Mouse (Mus musculus): ENCODE results near the gene Rab20. TPM values are rescaled to one million over a fixed set of nuclear protein-coding genes. Genes with fewer than 3 reads are reported as not detected.

The Rab20 gene
- total RNA-seq, 1 experiment: 2.2 TPM

GRCm38 (mm10) chr8:11430688-11431087 is 47.8 kb downstream of the Rab20 start:
- TF ChIP-seq CHD2 (IDR thresholded peaks at IDR 0.05; ENCODE audit: low read depth, low read length): no peak
- no peak for TF ChIP-seq MAFK (IDR thresholded peaks at IDR 0.05; ENCODE audit: insufficient read depth, low read depth, low read length)
- no peak for TF ChIP-seq ZNF384 (IDR thresholded peaks at IDR 0.05; ENCODE audit: low read depth, low read length)
- TF ChIP-seq ZC3H11A (IDR thresholded peaks at IDR 0.05; ENCODE audit: borderline replicate concordance, low read depth, low read length): peak; percentile 79
- TF ChIP-seq HCFC1 (IDR thresholded peaks at IDR 0.05; ENCODE audit: borderline replicate concordance, insufficient read depth, low read length): no peak
- no peak overlapping the region for H3K9ac ChIP-seq (ENCODE audit: insufficient read depth, low read depth, low read length, poor library complexity, severe bottlenecking)
- in situ Hi-C loops (cut with MboI; ENCODE audit: low sequenced_read_pairs in 2 of 2, unreplicated experiment in 2 of 2): loop anchor here in 1 of 2 experiments (10.0 kb wide), 1 partner anchor 274 kb away; the partner anchor contains the start of gene 1700016D06Rik
- H3K4me3 ChIP-seq (ENCODE audit: insufficient read depth in 1 of 2, low read depth in 1 of 2, low read length in 2 of 2, poor library complexity in 1 of 2, severe bottlenecking in 1 of 2): no peak overlapping the region
- peak; percentile 65 for DNase-seq (ENCODE audit: low read depth, low spot score)
- no peaks in the 10 kb centered on the region; a peak in 1 of 4 replicates for H3K4me1 ChIP-seq (ENCODE audit: control insufficient read depth in 2 of 2, insufficient read depth in 2 of 2, low read length in 2 of 2, poor library complexity in 1 of 2)
- no peak overlapping the region for H3K27ac ChIP-seq (ENCODE audit: insufficient read depth, low read depth, low read length, poor library complexity, severe bottlenecking)
- no peaks in the 10 kb centered on the region for H3K36me3 ChIP-seq (ENCODE audit: control insufficient read depth, insufficient read depth, low read length, poor library complexity, severe bottlenecking)
- no peaks in the 10 kb centered on the region for H3K9me3 ChIP-seq (ENCODE audit: control insufficient read depth, insufficient read depth, low read depth, low read length)

GRCm38 (mm10) chr8:11423091-11423490 is 55.4 kb downstream of the Rab20 start:
- H3K4me3 ChIP-seq (ENCODE audit: insufficient read depth in 1 of 2, low read depth in 1 of 2, low read length in 2 of 2, poor library complexity in 1 of 2, severe bottlenecking in 1 of 2): no peak overlapping the region
- no peak overlapping the region for H3K27ac ChIP-seq (ENCODE audit: insufficient read depth, low read depth, low read length, poor library complexity, severe bottlenecking)
- H3K9me3 ChIP-seq (ENCODE audit: control insufficient read depth, insufficient read depth, low read depth, low read length): no peaks in the 10 kb centered on the region
- DNase-seq (ENCODE audit: low read depth, low spot score): no peak
- in situ Hi-C loops (cut with MboI; ENCODE audit: low sequenced_read_pairs in 2 of 2, unreplicated experiment in 2 of 2): no loop called here
- no peaks in the 10 kb centered on the region for H3K4me1 ChIP-seq (ENCODE audit: control insufficient read depth in 2 of 2, insufficient read depth in 2 of 2, low read length in 2 of 2, poor library complexity in 1 of 2)
- H3K36me3 ChIP-seq (ENCODE audit: control insufficient read depth, insufficient read depth, low read length, poor library complexity, severe bottlenecking): no peaks in the 10 kb centered on the region
- no peak for TF ChIP-seq ZNF384 (IDR thresholded peaks at IDR 0.05; ENCODE audit: low read depth, low read length)
- no peak overlapping the region for H3K9ac ChIP-seq (ENCODE audit: insufficient read depth, low read depth, low read length, poor library complexity, severe bottlenecking)

- Histone ChIP-seq H3K9ac (ENCODE audit: insufficient read depth, low read depth, low read length, poor library complexity, severe bottlenecking) (no peak overlapping the region), H3K9me3 (ENCODE audit: control insufficient read depth, insufficient read depth, low read depth, low read length) (no peaks in the 10 kb centered on the region), H3K36me3 (ENCODE audit: control insufficient read depth, insufficient read depth, low read length, poor library complexity, severe bottlenecking) (no peaks in the 10 kb centered on the region), H3K27ac (ENCODE audit: insufficient read depth, low read depth, low read length, poor library complexity, severe bottlenecking) (no peak overlapping the region), H3K4me3 (ENCODE audit: insufficient read depth in 1 of 2, low read depth in 1 of 2, low read length in 2 of 2, poor library complexity in 1 of 2, severe bottlenecking in 1 of 2) (no peak overlapping the region), H3K4me1 (ENCODE audit: control insufficient read depth in 2 of 2, insufficient read depth in 2 of 2, low read length in 2 of 2, poor library complexity in 1 of 2) (no peaks in the 10 kb centered on the region)
- TF ChIP-seq CHD2 (IDR thresholded peaks at IDR 0.05; ENCODE audit: low read depth, low read length): no peak
- no peak for TF ChIP-seq MAFK (IDR thresholded peaks at IDR 0.05; ENCODE audit: insufficient read depth, low read depth, low read length)
- no peak for TF ChIP-seq ZC3H11A (IDR thresholded peaks at IDR 0.05; ENCODE audit: borderline replicate concordance, low read depth, low read length)
- TF ChIP-seq HCFC1 (IDR thresholded peaks at IDR 0.05; ENCODE audit: borderline replicate concordance, insufficient read depth, low read length): no peak
- no peak for TF ChIP-seq ZNF384 (IDR thresholded peaks at IDR 0.05; ENCODE audit: low read depth, low read length)
- in situ Hi-C loops (cut with MboI; ENCODE audit: low sequenced_read_pairs in 2 of 2, unreplicated experiment in 2 of 2): no loop called here
- DNase-seq (ENCODE audit: low read depth, low spot score): no peak
Measured at GRCm38 (mm10) chr8:11421968-11422367, 56.5 kb downstream of the Rab20 start.

GRCm38 (mm10) chr8:11421105-11421504 is 57.4 kb downstream of the Rab20 start:
- no peaks in the 10 kb centered on the region for H3K9me3 ChIP-seq (ENCODE audit: control insufficient read depth, insufficient read depth, low read depth, low read length)
- TF ChIP-seq ZNF384 (IDR thresholded peaks at IDR 0.05; ENCODE audit: low read depth, low read length) (no peak), CHD2 (IDR thresholded peaks at IDR 0.05; ENCODE audit: low read depth, low read length) (no peak), MAFK (IDR thresholded peaks at IDR 0.05; ENCODE audit: insufficient read depth, low read depth, low read length) (no peak), HCFC1 (IDR thresholded peaks at IDR 0.05; ENCODE audit: borderline replicate concordance, insufficient read depth, low read length) (no peak), ZC3H11A (IDR thresholded peaks at IDR 0.05; ENCODE audit: borderline replicate concordance, low read depth, low read length) (no peak)
- no peaks in the 10 kb centered on the region for H3K36me3 ChIP-seq (ENCODE audit: control insufficient read depth, insufficient read depth, low read length, poor library complexity, severe bottlenecking)
- H3K4me1 ChIP-seq (ENCODE audit: control insufficient read depth in 2 of 2, insufficient read depth in 2 of 2, low read length in 2 of 2, poor library complexity in 1 of 2): no peaks in the 10 kb centered on the region
- in situ Hi-C loops (cut with MboI; ENCODE audit: low sequenced_read_pairs in 2 of 2, unreplicated experiment in 2 of 2): no loop called here
- H3K4me3 ChIP-seq (ENCODE audit: insufficient read depth in 1 of 2, low read depth in 1 of 2, low read length in 2 of 2, poor library complexity in 1 of 2, severe bottlenecking in 1 of 2): no peak overlapping the region
- DNase-seq (ENCODE audit: low read depth, low spot score): peak; percentile 66
- H3K9ac ChIP-seq (ENCODE audit: insufficient read depth, low read depth, low read length, poor library complexity, severe bottlenecking): no peak overlapping the region
- no peak overlapping the region for H3K27ac ChIP-seq (ENCODE audit: insufficient read depth, low read depth, low read length, poor library complexity, severe bottlenecking)

- Histone ChIP-seq H3K9ac (ENCODE audit: insufficient read depth, low read depth, low read length, poor library complexity, severe bottlenecking) (no peak overlapping the region), H3K36me3 (ENCODE audit: control insufficient read depth, insufficient read depth, low read length, poor library complexity, severe bottlenecking) (no peaks in the 10 kb centered on the region), H3K4me3 (ENCODE audit: insufficient read depth in 1 of 2, low read depth in 1 of 2, low read length in 2 of 2, poor library complexity in 1 of 2, severe bottlenecking in 1 of 2) (no peak overlapping the region), H3K9me3 (ENCODE audit: control insufficient read depth, insufficient read depth, low read depth, low read length) (no peaks in the 10 kb centered on the region), H3K4me1 (ENCODE audit: control insufficient read depth in 2 of 2, insufficient read depth in 2 of 2, low read length in 2 of 2, poor library complexity in 1 of 2) (no peaks in the 10 kb centered on the region), H3K27ac (ENCODE audit: insufficient read depth, low read depth, low read length, poor library complexity, severe bottlenecking) (no peak overlapping the region)
- peak; percentile 67; the same call in 1 of the 2 replicates for TF ChIP-seq ZC3H11A (IDR thresholded peaks at IDR 0.05; ENCODE audit: borderline replicate concordance, low read depth, low read length)
- TF ChIP-seq MAFK (IDR thresholded peaks at IDR 0.05; ENCODE audit: insufficient read depth, low read depth, low read length): no peak
- peak; percentile 39 for DNase-seq (ENCODE audit: low read depth, low spot score)
- in situ Hi-C loops (cut with MboI; ENCODE audit: low sequenced_read_pairs in 2 of 2, unreplicated experiment in 2 of 2): no loop called here
Measured at GRCm38 (mm10) chr8:11419645-11420044, 58.9 kb downstream of the Rab20 start.

Data from ES-E14 (cell line).